Mouse (Mus musculus) embryonic facial prominence, embryonic 15.5 days (tissue): ENCODE data around the gene Zkscan2. TPM values are rescaled to one million over a fixed set of nuclear protein-coding genes. Genes with fewer than 3 reads are reported as not detected.

ENCODE experiments used
- ATAC-seq: fragments of 200-750 bp; cut with Nextera tagmentation; 2 replicates; pipeline ENCODE4 v1.8.0; 2017; ENCODE audit warnings: low read depth, moderate TSS enrichment; ENCODE audit not compliant: insufficient number of reproducible peaks, low FRiP score, low TSS enrichment
- H3K27ac ChIP-seq: fragments of 300-500 bp; sonication (generic); replicated peaks from 2 replicates; pipeline ENCODE4 v1.5.1; 2015; ENCODE audit warnings: mild to moderate bottlenecking, inconsistent platforms
- H3K27me3 ChIP-seq: fragments of 300-500 bp; sonication (generic); 2 replicates; pipeline ENCODE4 v1.6.1; 2015; ENCODE audit warnings: inconsistent platforms
- H3K36me3 ChIP-seq: fragments of 300-500 bp; sonication (generic); 2 replicates; pipeline ENCODE4 v1.6.1; 2015; ENCODE audit warnings: mild to moderate bottlenecking, inconsistent platforms
- H3K4me1 ChIP-seq: fragments of 300-500 bp; sonication (generic); 2 replicates; pipeline ENCODE4 v1.6.1; 2015; ENCODE audit warnings: inconsistent platforms
- H3K4me2 ChIP-seq: fragments of 300-500 bp; sonication (generic); replicated peaks from 2 replicates; pipeline ENCODE4 v1.6.1; 2015; ENCODE audit warnings: mild to moderate bottlenecking, inconsistent platforms
- H3K4me3 ChIP-seq: fragments of 300-500 bp; sonication (generic); replicated peaks from 2 replicates; pipeline ENCODE4 v1.5.1; 2015; ENCODE audit warnings: mild to moderate bottlenecking, inconsistent platforms
- H3K9ac ChIP-seq: fragments of 300-500 bp; sonication (generic); 2 replicates; pipeline ENCODE4 v1.6.1; 2015; ENCODE audit warnings: inconsistent platforms
- H3K9me3 ChIP-seq: fragments of 300-500 bp; sonication (generic); replicated peaks from 2 replicates; pipeline ENCODE4 v1.6.1; 2016; ENCODE audit warnings: inconsistent platforms
- WGBS: fragments of 180-500 bp; shearing (Covaris S2); methylation state at CpG from one replicate; pipeline ENCODE4 v1.1.7; 2015; 5-methylcytosine and 5-hydroxymethylcytosine counted together
- polyA plus RNA-seq: library from polyadenylated mRNA; unstranded; fragments of >200 nt; fragmentation: Nextera tagmentation; extraction: Ambion mirVana; gene quantifications from 2 replicates; pipeline ENCODE4 v1.2.1, GENCODE M21; 2015

Zkscan2 gene
- polyA plus RNA-seq, 1 experiment from 2014 or later: 3.4 TPM

DNA sequence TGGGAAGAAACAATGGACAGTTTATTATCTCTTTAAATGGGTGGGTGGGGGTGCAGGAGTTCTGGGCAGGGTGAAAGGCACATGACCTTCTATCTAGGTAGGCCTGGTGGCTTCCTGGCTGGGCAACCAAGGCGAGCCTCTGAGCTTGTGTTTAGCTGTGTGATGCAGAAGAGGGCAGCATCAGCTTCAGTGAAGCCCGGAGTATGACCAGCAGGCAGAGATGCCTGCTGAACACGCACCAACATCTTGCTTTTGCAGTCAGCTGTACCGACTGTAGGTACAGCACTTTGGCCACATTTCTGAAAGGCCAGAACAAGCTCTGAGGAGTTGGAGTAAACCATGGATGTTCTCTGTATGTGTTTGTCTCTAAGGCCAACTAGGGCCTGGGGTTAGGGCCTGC, 36.7 kb downstream of the Zkscan2 start:
- Histone ChIP-seq H3K27me3 (no peaks in the 10 kb centered on the region), H3K9me3 (no peaks in the 10 kb centered on the region), H3K36me3 (no peaks in the 10 kb centered on the region), H3K4me2 (no peak overlapping the region), H3K9ac (no peak overlapping the region), H3K27ac (no peak overlapping the region), H3K4me3 (no peak overlapping the region), H3K4me1 (no peaks in the 10 kb centered on the region)
- 73% methylated on average over 4 of the region's 4 CpGs for WGBS
- no peak for ATAC-seq

DNA sequence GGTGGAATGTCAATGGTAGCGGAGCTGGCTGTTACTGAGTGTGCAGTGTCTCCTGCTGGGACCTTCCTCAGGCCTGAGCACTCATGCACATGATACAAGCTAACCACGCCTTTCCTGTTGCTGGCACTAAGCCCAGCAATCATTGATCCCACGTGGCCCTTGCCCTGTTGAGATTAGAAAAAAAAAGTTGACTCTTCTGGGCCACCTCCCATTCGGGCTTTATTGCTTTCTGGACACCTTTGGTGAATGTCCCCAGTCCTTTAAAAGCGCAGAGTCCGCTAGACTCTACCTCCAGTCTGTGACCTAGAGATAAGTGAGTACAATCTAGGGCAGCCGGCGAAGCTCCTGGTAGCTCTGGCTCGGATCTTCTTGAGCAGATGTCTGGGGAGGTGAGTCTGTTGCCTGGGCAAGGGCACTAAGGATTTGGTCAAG, 38.2 kb downstream of the Zkscan2 start, which contains the start of gene Aqp8:
Aqp8 (plus strand) TSS at position 222 of the 432 bp plus-strand sequence.
- no peaks in the 10 kb centered on the region for H3K4me1 ChIP-seq
- no peaks in the 10 kb centered on the region for H3K27me3 ChIP-seq
- H3K27ac ChIP-seq: no peak within 1 kb of the TSS
- no peak within 1 kb of the TSS for H3K4me3 ChIP-seq
- no peaks in the 10 kb centered on the region for H3K9me3 ChIP-seq
- peak; percentile 25 for ATAC-seq
- 76% methylated on average over 9 of the region's 9 CpGs for WGBS
- no peak within 1 kb of the TSS for H3K9ac ChIP-seq
- no peak within 1 kb of the TSS for H3K4me2 ChIP-seq
- H3K36me3 ChIP-seq: no peaks in the 10 kb centered on the region

DNA sequence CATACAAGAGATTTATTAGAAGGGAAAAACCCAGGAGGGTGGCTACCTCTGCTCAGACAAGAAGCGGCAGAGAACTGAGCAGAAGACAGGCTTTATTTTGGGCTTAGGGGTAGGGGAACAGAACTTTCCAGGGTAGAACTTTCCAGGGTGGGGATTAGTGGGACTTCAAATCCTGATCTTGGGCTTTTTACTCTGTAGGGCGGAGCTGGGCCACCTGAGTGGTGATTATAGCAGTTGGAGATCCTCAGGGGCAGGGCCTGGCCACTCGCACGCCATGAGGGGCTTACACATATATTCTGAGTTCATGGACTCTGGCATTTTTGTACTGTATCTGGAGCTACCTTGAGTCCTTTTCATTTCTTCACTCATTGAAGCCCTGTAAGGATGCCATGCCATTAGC, 38.9 kb downstream of the Zkscan2 start:
- H3K4me1 ChIP-seq: no peaks in the 10 kb centered on the region
- no peaks in the 10 kb centered on the region for H3K36me3 ChIP-seq
- H3K27ac ChIP-seq: no peak overlapping the region
- no peak overlapping the region for H3K9ac ChIP-seq
- H3K9me3 ChIP-seq: no peaks in the 10 kb centered on the region
- no peak for ATAC-seq
- 82% methylated on average over 4 of the region's 4 CpGs for WGBS
- H3K4me2 ChIP-seq: no peak overlapping the region
- H3K4me3 ChIP-seq: no peak overlapping the region
- H3K27me3 ChIP-seq: no peaks in the 10 kb centered on the region

DNA sequence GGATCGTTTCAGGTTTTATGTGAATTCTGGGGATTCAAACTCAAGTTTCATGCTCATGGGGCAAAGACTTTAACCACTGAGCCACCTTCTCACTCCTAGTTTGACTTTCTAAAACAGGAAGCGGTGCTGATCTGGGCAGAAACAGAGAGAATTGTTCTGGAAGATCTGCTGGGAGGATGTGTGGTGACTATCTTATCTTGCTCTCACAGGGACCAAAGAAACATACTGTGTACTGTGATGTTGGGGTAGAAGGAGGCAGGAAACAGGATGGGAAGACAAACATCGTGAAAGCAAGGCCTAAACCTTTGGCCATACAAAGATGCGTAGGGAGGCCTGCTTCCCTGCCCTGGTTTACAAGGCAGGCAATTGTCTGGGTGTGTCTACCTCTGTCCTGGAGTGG, 41.0 kb downstream of the Zkscan2 start:
- no peak for ATAC-seq
- Histone ChIP-seq H3K4me3 (no peak overlapping the region), H3K27ac (no peak overlapping the region), H3K36me3 (no peaks in the 10 kb centered on the region), H3K9me3 (no peaks in the 10 kb centered on the region), H3K9ac (no peak overlapping the region), H3K4me1 (no peaks in the 10 kb centered on the region), H3K27me3 (no peaks in the 10 kb centered on the region), H3K4me2 (no peak overlapping the region)
- 81% methylated on average over 4 of the region's 4 CpGs for WGBS

DNA sequence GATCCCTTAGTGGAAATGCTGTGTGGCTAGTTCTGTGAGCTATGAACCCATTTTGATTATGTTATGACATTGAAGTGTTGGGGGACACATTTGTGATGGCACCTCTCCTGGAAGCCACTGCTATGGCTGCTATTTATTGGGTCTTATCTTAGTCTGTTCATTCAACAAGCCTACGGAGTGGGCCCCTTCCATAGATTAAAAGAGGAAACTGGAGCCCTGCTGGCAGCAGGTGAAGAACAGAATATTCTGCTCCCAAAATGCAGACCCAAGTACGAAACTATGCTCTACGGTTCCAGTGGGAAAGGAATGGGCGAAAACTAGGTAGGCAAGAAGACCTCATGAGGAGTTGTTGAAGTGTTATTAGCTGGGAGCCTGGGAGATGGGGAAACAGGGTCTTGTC, 41.9 kb downstream of the Zkscan2 start:
- H3K4me2 ChIP-seq: no peak overlapping the region
- no peaks in the 10 kb centered on the region for H3K4me1 ChIP-seq
- ATAC-seq: no peak
- H3K27ac ChIP-seq: no peak overlapping the region
- WGBS: 88% methylated on average over 4 of the region's 4 CpGs
- no peak overlapping the region for H3K4me3 ChIP-seq
- H3K9ac ChIP-seq: no peak overlapping the region
- no peaks in the 10 kb centered on the region for H3K9me3 ChIP-seq
- no peaks in the 10 kb centered on the region for H3K36me3 ChIP-seq
- H3K27me3 ChIP-seq: no peaks in the 10 kb centered on the region

DNA sequence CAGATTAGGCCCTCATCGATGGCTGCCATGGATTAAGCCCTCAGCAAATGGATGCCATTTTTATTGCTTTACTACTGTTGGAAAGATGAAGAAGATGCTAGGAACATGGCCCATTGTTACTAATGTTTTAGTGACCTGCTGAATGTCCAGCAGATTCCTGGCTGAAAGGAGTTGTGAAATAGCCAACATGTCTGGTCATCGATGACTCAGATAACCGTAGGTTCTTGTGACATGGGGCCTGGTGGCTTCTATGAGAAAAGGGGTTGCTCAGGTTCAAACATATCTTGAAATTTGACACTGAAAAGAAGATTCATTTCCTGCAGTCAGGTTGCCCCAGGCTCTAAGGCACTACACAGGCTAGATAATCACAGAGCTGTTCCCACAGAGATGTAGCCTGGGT, 45.2 kb downstream of the Zkscan2 start:
- H3K27ac ChIP-seq: no peak overlapping the region
- H3K36me3 ChIP-seq: no peaks in the 10 kb centered on the region
- WGBS: 80% methylated on average over 3 of the region's 3 CpGs
- no peaks in the 10 kb centered on the region for H3K4me1 ChIP-seq
- ATAC-seq: no peak
- no peak overlapping the region for H3K4me2 ChIP-seq
- H3K9ac ChIP-seq: no peak overlapping the region
- H3K4me3 ChIP-seq: no peak overlapping the region
- H3K27me3 ChIP-seq: no peaks in the 10 kb centered on the region
- H3K9me3 ChIP-seq: no peaks in the 10 kb centered on the region

DNA sequence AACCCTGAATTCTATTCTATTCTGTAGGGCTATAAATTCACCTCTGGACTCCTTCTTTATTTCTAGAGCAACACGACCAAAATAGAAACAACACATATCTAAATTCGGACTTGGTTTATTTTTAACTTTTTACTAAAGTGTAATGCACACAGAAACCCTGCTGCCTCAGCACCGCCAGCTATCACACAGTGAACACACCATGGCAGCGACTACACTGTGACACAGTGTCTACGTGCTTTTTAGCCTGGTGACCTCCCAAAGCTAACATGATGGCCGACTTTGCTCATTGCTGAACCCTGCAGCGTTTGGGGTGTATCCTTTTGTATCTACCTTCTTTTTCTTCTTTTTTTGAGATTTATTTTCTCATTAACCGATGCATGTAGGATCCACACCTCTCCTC, 47.2 kb downstream of the Zkscan2 start:
- no peak overlapping the region for H3K4me2 ChIP-seq
- ATAC-seq: no peak
- H3K27ac ChIP-seq: no peak overlapping the region
- H3K4me1 ChIP-seq: no peaks in the 10 kb centered on the region
- no peak overlapping the region for H3K9ac ChIP-seq
- no peak overlapping the region for H3K4me3 ChIP-seq
- H3K36me3 ChIP-seq: no peaks in the 10 kb centered on the region
- no peaks in the 10 kb centered on the region for H3K27me3 ChIP-seq
- 85% methylated on average over 8 of the region's 8 CpGs for WGBS
- no peaks in the 10 kb centered on the region for H3K9me3 ChIP-seq

DNA sequence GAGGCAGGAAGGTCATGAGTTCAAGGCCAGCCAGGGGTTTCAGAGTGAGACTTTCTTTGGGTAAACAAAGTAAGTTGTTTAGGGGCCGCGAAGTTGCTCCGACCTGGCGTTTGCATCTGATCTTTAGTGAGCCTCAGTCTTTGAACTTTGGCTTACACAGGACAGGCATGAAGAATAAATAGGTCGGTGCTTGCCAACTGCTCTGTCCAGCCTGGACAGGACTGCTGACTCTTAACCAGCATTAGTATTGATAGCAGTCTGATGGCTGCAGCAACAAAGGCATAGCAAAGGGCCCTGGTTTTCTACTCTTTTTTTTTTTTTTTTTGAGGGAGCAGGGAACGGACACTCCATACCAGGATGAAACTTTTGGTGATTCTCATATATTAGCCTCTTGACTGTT, 47.7 kb downstream of the Zkscan2 start:
- Histone ChIP-seq H3K4me1 (no peaks in the 10 kb centered on the region), H3K4me2 (no peak overlapping the region), H3K27ac (no peak overlapping the region), H3K4me3 (no peak overlapping the region), H3K9ac (no peak overlapping the region), H3K9me3 (no peaks in the 10 kb centered on the region), H3K27me3 (no peaks in the 10 kb centered on the region), H3K36me3 (no peaks in the 10 kb centered on the region)
- no peak for ATAC-seq
- WGBS: 66% methylated on average over 6 of the region's 6 CpGs

DNA sequence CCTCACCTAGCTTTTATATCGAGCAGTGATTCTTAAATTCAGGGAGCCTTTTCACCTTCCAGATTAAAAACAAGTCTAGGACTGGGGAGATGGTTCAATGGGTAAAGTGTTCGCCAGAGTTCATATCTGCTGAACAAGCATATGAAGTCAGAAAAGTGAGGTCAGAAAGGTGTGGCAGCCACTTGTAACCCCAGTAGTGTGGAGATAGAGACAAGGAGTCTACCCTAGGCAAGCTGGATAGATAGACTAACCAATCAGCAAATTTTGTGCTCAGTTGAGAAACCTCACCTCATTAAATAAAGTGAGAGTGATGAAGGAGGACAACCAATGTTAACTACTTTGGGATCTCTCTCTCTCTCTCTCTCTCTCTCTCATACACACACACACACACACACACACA, 49.7 kb downstream of the Zkscan2 start:
- H3K27ac ChIP-seq: no peak overlapping the region
- H3K4me1 ChIP-seq: no peaks in the 10 kb centered on the region
- WGBS: 82% methylated on average over 2 of the region's 2 CpGs
- H3K4me2 ChIP-seq: no peak overlapping the region
- H3K27me3 ChIP-seq: no peaks in the 10 kb centered on the region
- no peak overlapping the region for H3K4me3 ChIP-seq
- H3K9ac ChIP-seq: no peak overlapping the region
- no peak for ATAC-seq
- H3K36me3 ChIP-seq: no peaks in the 10 kb centered on the region
- no peaks in the 10 kb centered on the region for H3K9me3 ChIP-seq

DNA sequence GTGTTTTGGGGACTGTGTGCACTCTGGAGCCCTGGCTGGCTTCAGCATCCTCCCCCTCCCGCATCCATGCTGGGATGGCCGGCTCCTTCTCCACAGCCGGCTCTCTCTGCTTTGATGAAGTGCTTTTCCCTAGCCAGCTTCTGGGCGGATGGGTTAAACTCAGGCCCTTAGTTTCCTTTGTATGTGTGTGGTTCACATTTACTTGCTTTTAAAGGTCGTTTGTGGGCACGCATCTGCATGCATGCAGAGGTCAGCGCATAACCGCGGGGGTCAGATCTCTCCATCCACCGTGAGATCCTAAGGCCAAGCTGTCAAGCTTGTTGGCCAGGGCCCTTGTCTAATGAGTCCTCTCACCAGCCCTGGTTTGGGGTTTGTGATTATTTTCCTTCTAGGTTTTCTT, 50.6 kb downstream of the Zkscan2 start:
- H3K9ac ChIP-seq: no peak overlapping the region
- H3K4me1 ChIP-seq: no peaks in the 10 kb centered on the region
- no peaks in the 10 kb centered on the region for H3K27me3 ChIP-seq
- no peak overlapping the region for H3K4me3 ChIP-seq
- H3K9me3 ChIP-seq: no peaks in the 10 kb centered on the region
- no peak overlapping the region for H3K27ac ChIP-seq
- H3K4me2 ChIP-seq: no peak overlapping the region
- WGBS: 60% methylated on average over 10 of the region's 10 CpGs
- H3K36me3 ChIP-seq: no peaks in the 10 kb centered on the region
- no peak for ATAC-seq

DNA sequence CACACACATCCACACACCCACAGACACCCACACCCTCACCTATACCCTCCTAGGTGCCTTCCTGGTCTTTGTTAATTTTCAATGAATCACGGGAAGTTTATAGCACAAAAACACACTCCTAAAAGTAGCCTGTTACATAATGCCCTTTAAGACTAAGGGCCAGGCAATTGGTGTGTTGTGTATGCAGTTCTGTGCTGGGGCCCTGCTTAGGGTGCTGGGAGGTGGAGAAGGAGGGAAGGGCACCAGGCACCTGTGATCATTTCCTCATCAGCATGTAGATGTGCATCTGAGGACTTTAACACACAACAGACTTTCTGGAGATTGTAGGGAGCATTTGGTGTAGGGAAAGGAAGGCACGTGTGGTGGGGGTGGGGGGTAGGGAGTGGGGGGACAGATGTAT, 51.5 kb downstream of the Zkscan2 start:
- H3K4me1 ChIP-seq: no peaks in the 10 kb centered on the region
- H3K4me2 ChIP-seq: no peak overlapping the region
- ATAC-seq: no peak
- H3K36me3 ChIP-seq: no peaks in the 10 kb centered on the region
- H3K27me3 ChIP-seq: no peaks in the 10 kb centered on the region
- WGBS: 90% methylated on average over 2 of the region's 2 CpGs
- no peak overlapping the region for H3K27ac ChIP-seq
- H3K9ac ChIP-seq: no peak overlapping the region
- no peaks in the 10 kb centered on the region for H3K9me3 ChIP-seq
- H3K4me3 ChIP-seq: no peak overlapping the region

DNA sequence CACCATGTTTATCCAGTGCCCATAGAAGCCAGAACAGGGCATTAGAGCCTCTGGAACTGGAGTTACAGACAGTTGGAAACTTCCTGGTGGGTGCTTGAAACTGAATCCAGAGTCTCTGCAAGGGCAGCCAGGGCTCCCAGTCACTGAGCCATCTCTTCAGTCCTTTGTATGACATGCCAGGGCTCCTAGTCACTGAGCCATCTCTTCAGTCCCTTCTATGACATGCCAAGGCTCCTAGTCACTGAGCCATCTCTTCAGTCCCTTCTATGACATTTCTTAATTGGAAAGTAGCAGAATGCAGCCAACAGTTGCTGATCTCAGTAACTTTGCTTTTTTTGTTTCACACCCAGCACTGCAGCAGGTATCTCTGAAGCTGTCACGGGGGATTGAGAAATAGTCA, 58.2 kb downstream of the Zkscan2 start:
- no peak overlapping the region for H3K9ac ChIP-seq
- WGBS: 59% methylated on average over 1 of the region's 1 CpGs
- H3K4me3 ChIP-seq: no peak overlapping the region
- H3K27me3 ChIP-seq: no peaks in the 10 kb centered on the region
- ATAC-seq: no peak
- no peaks in the 10 kb centered on the region for H3K36me3 ChIP-seq
- no peaks in the 10 kb centered on the region for H3K9me3 ChIP-seq
- no peak overlapping the region for H3K4me2 ChIP-seq
- H3K4me1 ChIP-seq: no peaks in the 10 kb centered on the region
- no peak overlapping the region for H3K27ac ChIP-seq
